Mouse (Mus musculus) spleen, adult 2 months (tissue): ENCODE measurements around the gene Slc24a3. TPM values are rescaled to one million over a fixed set of nuclear protein-coding genes. Genes with fewer than 3 reads are reported as not detected.

Experiments
- DNase-seq, 2 experiments: peaks; one replicate each; pipeline versions ENCODE4 v3.0.0 to v3.0.0-alpha.2; 2012 to 2021; ENCODE audit warnings: low spot score in 2 of 2, low read depth in 1 of 2
- H3K27ac ChIP-seq: fragments of 200-500 bp; 2 replicates; pipeline ENCODE4 v1.5.1; 2012; ENCODE audit warnings: low read length, inconsistent platforms; ENCODE audit not compliant: insufficient read depth
- H3K27me3 ChIP-seq: fragments of 200-500 bp; 2 replicates; pipeline ENCODE4 v1.6.1; 2012; ENCODE audit warnings: mild to moderate bottlenecking, moderate library complexity, low read length, inconsistent platforms; ENCODE audit not compliant: control insufficient read depth, insufficient read depth
- H3K36me3 ChIP-seq: fragments of 200-500 bp; 2 replicates; pipeline ENCODE4 v1.6.1; 2012; ENCODE audit warnings: mild to moderate bottlenecking, low read length, inconsistent platforms; ENCODE audit not compliant: control insufficient read depth, insufficient read depth
- H3K4me1 ChIP-seq: fragments of 200-500 bp; 2 replicates; pipeline ENCODE4 v1.6.1; 2011; ENCODE audit warnings: inconsistent platforms; ENCODE audit not compliant: control insufficient read depth, insufficient read depth, insufficient read length
- H3K4me3 ChIP-seq: fragments of 200-500 bp; 2 replicates; pipeline ENCODE4 v1.5.1; 2011; ENCODE audit warnings: mild to moderate bottlenecking, inconsistent platforms; ENCODE audit not compliant: insufficient read depth, insufficient read length; ENCODE audit errors: extremely low read depth
- CTCF ChIP-seq: fragments of 200-500 bp; IDR thresholded peaks from 2 replicates; pipeline ENCODE4 v1.5.1; 2011; ENCODE audit warnings: mild to moderate bottlenecking, inconsistent platforms; ENCODE audit not compliant: insufficient read depth, insufficient read length, insufficient replicate concordance; ENCODE audit errors: extremely low read depth
- POLR2A ChIP-seq: fragments of 200-500 bp; IDR thresholded peaks from 2 replicates; pipeline ENCODE4 v1.6.1; 2011; ENCODE audit warnings: low read depth, low read length, inconsistent platforms
- WGBS: fragments of 180-500 bp; shearing (Covaris S2); methylation state at CpG from one replicate; pipeline ENCODE4 v1.1.7; 2018; 5-methylcytosine and 5-hydroxymethylcytosine counted together
- polyA plus RNA-seq: library from polyadenylated mRNA; depleted of rRNA; stranded (reverse); fragments of >200 nt; gene quantifications from 2 replicates; pipeline ENCODE4 v1.2.3, GENCODE M21; 2012

Slc24a3 gene
- polyA plus RNA-seq, 1 experiment: 1.9 TPM

DNA sequence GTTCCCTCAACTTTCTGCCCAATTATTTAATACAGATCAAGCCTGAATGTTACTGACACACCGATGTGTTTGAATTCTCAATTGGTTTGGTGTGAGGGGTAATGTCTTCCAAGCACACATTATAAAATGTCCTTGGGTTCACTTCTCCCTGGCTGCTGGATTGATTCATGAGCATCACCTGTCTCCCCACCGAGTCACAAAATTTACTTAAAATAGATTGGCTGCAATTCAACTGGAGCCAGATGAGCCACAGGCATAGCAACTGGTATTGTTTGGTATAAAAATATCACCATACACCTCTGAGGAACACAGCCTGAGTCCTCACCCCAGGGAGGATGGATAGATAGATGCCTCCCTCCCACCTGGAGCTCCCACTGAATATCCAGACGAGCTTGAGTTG, 404.4 kb downstream of the Slc24a3 start:
- DNase-seq: no peak
- no peaks in the 10 kb centered on the region for H3K4me1 ChIP-seq
- H3K27ac ChIP-seq: no peak overlapping the region
- WGBS: 75% methylated on average over 3 of the region's 3 CpGs
- TF ChIP-seq POLR2A (no peak), CTCF (no peak)
- H3K36me3 ChIP-seq: no peaks in the 10 kb centered on the region
- no peaks in the 10 kb centered on the region for H3K27me3 ChIP-seq
- H3K4me3 ChIP-seq: no peak overlapping the region

DNA sequence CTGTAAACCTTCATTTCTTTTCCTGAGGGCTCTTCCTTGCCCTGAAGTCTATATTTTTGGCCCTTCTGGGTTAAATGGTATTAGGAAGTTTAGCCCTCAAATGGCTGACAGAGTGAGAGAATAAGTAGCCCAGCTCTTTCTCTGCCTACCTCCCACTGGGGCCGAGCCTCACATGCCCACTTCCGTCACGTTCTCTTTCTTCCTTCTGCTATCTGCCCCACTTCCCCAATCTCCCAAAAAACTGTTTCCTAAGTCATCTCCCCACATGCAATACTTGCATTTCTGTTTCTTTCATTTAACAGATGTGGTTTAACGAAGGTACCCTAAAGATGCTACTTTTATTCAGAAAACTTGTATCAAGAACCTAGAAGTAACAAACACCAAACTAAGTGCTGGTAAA, 406.6 kb downstream of the Slc24a3 start:
- TF ChIP-seq POLR2A (no peak), CTCF (no peak)
- H3K27ac ChIP-seq: no peak overlapping the region
- H3K4me3 ChIP-seq: no peak overlapping the region
- WGBS: 47% methylated on average over 4 of the region's 4 CpGs
- H3K36me3 ChIP-seq: no peaks in the 10 kb centered on the region
- no peaks in the 10 kb centered on the region for H3K27me3 ChIP-seq
- no peaks in the 10 kb centered on the region for H3K4me1 ChIP-seq
- DNase-seq: no peak

DNA sequence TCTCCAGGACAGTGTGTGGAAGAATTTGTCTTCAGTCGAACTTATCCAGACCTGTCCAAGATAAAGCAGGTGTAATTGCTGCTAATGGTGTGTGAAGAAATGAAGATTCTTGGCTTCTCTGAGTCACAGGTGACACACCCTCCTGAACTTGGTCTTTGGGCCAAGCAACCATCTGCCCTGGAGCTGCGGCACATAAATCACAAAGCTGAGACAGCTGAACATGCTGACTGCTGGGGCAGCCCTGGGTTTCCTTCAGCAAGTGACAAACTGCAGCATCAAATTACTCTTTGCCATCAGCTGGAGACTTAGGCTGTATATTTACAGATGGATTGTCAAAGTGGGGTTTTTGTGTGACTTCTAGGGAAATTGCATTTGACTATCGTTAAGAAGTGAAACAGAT, 415.5 kb downstream of the Slc24a3 start:
- Histone ChIP-seq H3K4me1 (no peaks in the 10 kb centered on the region), H3K27me3 (no peaks in the 10 kb centered on the region), H3K4me3 (no peak overlapping the region), H3K36me3 (no peaks in the 10 kb centered on the region), H3K27ac (no peak overlapping the region)
- no peak for TF ChIP-seq POLR2A
- TF ChIP-seq CTCF: no peak
- WGBS: 84% methylated on average over 3 of the region's 3 CpGs
- no peak for DNase-seq

DNA sequence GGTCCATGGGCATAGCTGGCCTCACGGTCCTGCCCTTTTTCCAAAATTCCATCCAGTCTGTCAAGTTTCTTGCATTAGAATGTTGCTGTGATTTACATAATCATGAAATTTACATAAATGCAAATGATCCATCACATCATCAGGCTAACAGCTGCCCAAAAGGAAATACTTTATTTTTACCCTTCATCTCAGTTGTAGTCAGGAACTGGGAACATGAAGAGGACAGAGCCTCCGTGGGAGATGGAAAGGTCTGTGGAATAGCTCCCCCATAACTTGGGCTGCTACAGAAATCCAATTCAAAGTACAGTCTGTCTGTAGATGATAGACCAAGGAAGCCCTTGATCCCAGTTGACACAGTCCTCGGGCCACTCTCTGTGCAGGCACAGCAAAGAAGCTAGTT, 417.9 kb downstream of the Slc24a3 start:
- H3K27me3 ChIP-seq: no peaks in the 10 kb centered on the region
- H3K36me3 ChIP-seq: no peaks in the 10 kb centered on the region
- TF ChIP-seq POLR2A: no peak
- no peak for TF ChIP-seq CTCF
- 84% methylated on average over 3 of the region's 3 CpGs for WGBS
- no peaks in the 10 kb centered on the region for H3K4me1 ChIP-seq
- no peak for DNase-seq
- no peak overlapping the region for H3K27ac ChIP-seq
- no peak overlapping the region for H3K4me3 ChIP-seq

DNA sequence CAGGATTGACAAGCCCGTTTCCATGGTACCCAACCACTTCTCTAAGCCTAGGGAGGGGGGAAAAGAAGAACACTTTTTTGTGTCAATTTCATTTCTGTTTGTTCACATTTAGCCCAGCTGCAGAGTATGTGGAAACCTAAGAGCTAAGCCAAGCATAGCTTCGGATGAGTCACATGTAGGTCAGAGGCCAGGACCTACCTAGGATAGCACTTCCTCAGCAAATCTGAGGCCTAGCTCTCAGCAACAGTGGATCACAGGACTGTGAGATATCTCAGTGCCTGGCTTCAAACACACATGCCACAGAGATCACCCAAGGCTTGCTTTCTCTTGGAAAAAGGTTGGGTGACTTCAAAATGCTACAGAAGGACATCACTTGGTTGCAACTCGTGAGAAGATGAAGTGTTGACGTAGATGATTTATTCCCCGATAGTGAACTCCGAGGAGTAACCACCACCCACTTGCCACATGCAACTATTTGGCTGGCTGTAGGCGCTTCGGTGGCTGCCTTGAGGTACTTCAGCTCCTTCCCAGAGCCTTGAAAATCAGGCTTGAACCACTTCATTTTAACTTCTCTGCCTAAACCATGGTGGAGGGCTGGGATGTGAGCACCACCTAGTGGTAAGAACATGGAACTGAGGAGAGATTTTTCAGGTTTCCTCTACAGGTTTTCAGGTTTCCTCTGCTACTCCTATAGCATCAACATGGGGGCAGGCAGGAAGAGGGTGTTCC, 420.6 kb downstream of the Slc24a3 start:
- Histone ChIP-seq H3K36me3 (no peaks in the 10 kb centered on the region), H3K4me3 (no peak overlapping the region), H3K27ac (no peak overlapping the region), H3K4me1 (no peaks in the 10 kb centered on the region), H3K27me3 (no peaks in the 10 kb centered on the region)
- WGBS: 66% methylated on average over 8 of the region's 8 CpGs
- no peak for DNase-seq
- TF ChIP-seq POLR2A (no peak), CTCF (peak; percentile 29; the same call in 1 of the 2 replicates)

DNA sequence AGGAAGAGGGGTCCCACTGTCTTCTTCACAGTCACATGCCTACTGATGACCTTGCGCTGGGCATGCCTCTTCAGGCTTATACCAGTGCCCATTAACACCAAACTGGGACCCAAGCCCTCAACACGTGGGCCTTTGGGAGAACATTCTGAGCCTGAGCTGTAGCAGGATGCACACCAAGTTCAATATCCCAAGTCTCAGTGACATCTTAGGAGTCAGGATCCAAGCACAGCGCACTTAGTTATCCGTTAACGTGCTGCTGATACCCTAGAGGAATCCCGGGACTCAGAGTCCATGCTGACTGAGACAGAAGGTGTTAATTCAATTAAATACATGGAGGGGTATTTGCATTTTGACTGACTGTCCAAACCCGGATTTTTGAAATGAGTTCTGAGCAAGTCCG, 424.3 kb downstream of the Slc24a3 start:
- no peak overlapping the region for H3K27ac ChIP-seq
- H3K36me3 ChIP-seq: no peaks in the 10 kb centered on the region
- H3K27me3 ChIP-seq: no peaks in the 10 kb centered on the region
- H3K4me3 ChIP-seq: no peak overlapping the region
- no peak for DNase-seq
- 90% methylated on average over 8 of the region's 8 CpGs for WGBS
- TF ChIP-seq CTCF (no peak), POLR2A (no peak)
- H3K4me1 ChIP-seq: no peaks in the 10 kb centered on the region

DNA sequence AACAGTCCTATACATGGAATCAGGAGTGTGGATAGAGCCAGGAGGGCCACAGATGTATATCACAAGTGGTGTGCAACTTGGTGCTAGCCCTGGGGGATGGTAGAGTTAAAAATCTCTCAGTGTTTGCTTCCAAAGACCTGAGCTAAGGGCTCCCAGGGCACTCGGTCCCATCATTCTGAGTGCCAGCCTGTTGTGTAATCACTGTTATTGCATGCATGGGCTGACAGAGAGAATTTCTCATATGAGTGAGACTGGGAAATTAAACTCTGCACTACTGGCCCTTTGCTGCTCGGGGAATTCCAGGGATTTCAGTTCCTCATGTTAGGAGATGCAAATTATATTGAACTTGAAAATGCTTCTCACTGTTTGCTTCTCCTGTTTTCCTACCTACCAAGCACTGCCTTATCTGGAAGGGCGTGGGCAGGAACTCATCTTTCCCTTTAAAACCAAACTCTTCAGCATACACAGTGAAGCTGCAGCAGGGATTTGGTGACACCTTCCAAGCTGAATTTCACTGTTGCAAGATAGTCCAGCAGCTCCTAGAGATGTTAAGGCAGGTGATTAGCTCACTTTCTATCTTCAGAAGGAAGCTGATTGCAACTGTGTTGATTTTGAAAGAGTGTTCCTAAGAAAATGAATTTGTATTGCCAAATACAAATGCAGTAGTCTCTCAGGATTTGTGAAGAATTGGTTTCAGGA, 426.2 kb downstream of the Slc24a3 start:
- Histone ChIP-seq H3K36me3 (no peaks in the 10 kb centered on the region), H3K27ac (no peak overlapping the region), H3K27me3 (no peaks in the 10 kb centered on the region), H3K4me1 (no peaks in the 10 kb centered on the region), H3K4me3 (no peak overlapping the region)
- WGBS: 78% methylated on average over 3 of the region's 3 CpGs
- no peak for TF ChIP-seq POLR2A
- TF ChIP-seq CTCF: no peak
- no peak for DNase-seq
